Mouse (Mus musculus): ENCODE measurements around the gene Bcl2.

DNA sequence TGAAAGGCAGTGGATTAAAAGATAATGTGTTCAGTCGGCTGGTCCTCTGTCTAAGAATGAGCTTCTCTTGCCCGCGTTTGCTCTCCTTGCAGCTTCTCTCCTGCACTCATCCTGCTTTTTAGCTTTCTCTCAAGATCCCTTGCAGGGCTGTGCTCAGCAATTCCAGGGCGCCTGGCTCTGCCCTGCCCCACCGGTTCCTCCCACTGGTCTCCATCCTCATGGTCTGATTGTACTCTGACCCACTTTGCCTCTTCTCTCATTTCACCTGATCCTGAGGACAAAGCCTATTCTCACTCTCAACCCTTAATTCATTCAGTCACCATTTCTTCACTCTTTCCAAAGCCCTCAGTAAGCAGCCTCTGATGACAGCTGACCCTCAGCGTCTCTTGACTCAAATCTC lies 102.8 kb downstream of the Bcl2 start:
- TF ChIP-seq CTCF (IDR thresholded peaks at IDR 0.05; ENCODE audit: borderline replicate concordance, control insufficient read depth, extremely low read depth, insufficient read depth, low read length, poor library complexity): no peak
- no peak for TF ChIP-seq POLR2A (IDR thresholded peaks at IDR 0.05; ENCODE audit: control insufficient read depth, extremely low read depth, insufficient read depth, low read length, poor library complexity)

Data from thymus, adult 2 months (tissue).